ENCODE assay signal across 10 mouse cellular contexts in the genomic region with DNA sequence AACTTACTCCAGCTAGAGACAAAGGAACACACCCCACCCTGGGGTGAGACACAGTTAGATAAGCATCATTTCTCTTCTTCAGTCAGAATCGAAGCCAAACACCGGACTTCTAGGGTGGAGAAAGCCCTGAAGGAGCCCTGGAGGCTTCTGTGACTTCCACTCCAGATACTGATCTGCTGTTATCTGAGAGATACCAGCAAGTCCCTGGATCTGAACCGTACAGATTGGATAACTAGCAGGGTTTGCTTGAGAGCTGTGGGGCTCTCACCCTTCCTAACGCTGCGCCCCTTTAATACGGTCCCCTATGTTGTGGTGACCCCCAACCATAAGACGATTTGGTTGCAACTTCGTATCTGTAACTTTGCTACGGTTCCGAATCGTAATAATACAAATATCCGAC. TPM values are rescaled to one million over a fixed set of nuclear protein-coding genes. Genes with fewer than 3 reads are reported as not detected.
A peak's percentile ranks its signal among the peaks of the same experiment; 100 is the strongest.
DNase-seq lines count a peak whose midpoint lies in the region; ATAC-seq and TF ChIP-seq lines count a peak whose summit lies in the region.
"Had no signal": no experiment of that assay in that cellular context is flagged by ENCODE, and none has a peak within 500 bp of the region (broad histone marks: within the 10 kb centered on the region; RNA-seq: fewer than 3 reads in every experiment).

No protein-coding gene starts in this region.

- no peak for ATAC-seq in kidney, embryonic 14.5 days (ENCODE audit: low FRiP score, low TSS enrichment)
- ATAC-seq in CD4-positive, CD25-positive, alpha-beta regulatory T cell, adult 4 months = no peak

- H3K27me3 ChIP-seq in kidney, embryonic 14.5 days (ENCODE audit: control insufficient read depth, insufficient read depth, low read length) = no peaks in the 10 kb centered on the region
- H3K27me3 ChIP-seq in E14TG2a.4 (ENCODE audit: insufficient read depth, low read length) (no peaks in the 10 kb centered on the region), MEL (ENCODE audit: control insufficient read depth in 1 of 2, insufficient read depth in 2 of 2, low read length in 2 of 2) (no peaks in the 10 kb centered on the region)
- H3K27me3 ChIP-seq in liver, adult 2 months (ENCODE audit: control insufficient read depth, insufficient read depth, low read length) = no peaks in the 10 kb centered on the region
- H3K27me3 ChIP-seq: hindbrain, embryonic 13.5 days had no signal

- no peak overlapping the region; the same call in 1 of the 2 replicates for H3K9ac ChIP-seq in kidney, embryonic 14.5 days (ENCODE audit: low read depth, low read length)
- peak overlapping the region; percentile 94 for H3K9ac ChIP-seq in MEL (ENCODE audit: control insufficient read depth, low read depth, low read length, poor library complexity, severe bottlenecking)
- H3K9ac ChIP-seq in liver, adult 2 months (ENCODE audit: low read depth, low read length) = no peak overlapping the region

- no peak overlapping the region for H3K27ac ChIP-seq in kidney, embryonic 14.5 days (ENCODE audit: low read depth, low read length)
- peak overlapping the region; percentile 96 for H3K27ac ChIP-seq in MEL (ENCODE audit: control insufficient read depth, low read depth, low read length)
- peak overlapping the region; percentile 78; the same call in 1 of the 2 replicates for H3K27ac ChIP-seq in liver, adult 2 months (replicated peaks; ENCODE audit: insufficient read depth, low read depth, low read length)
- H3K27ac ChIP-seq: hindbrain, embryonic 13.5 days had no signal

- no peak for TF ChIP-seq POLR2A in MEL (IDR thresholded peaks at IDR 0.05; ENCODE audit: control insufficient read depth in 1 of 2, insufficient read depth in 1 of 2, low read depth in 1 of 2, low read length in 2 of 2, poor library complexity in 1 of 2)
- TF ChIP-seq POLR2A in liver, adult 2 months (IDR thresholded peaks at IDR 0.05; ENCODE audit: extremely low read depth, insufficient read depth, low read length) = no peak

- H3K9me3 ChIP-seq in kidney, embryonic 14.5 days (ENCODE audit: control insufficient read depth, low read length) = no peaks in the 10 kb centered on the region
- no peaks in the 10 kb centered on the region for H3K9me3 ChIP-seq in E14TG2a.4 (ENCODE audit: low read length)
- no peaks in the 10 kb centered on the region for H3K9me3 ChIP-seq in MEL (replicated peaks; ENCODE audit: insufficient read depth, low read length)
- H3K9me3 ChIP-seq: hindbrain, embryonic 13.5 days had no signal

- H3K4me1 ChIP-seq in kidney, embryonic 14.5 days (ENCODE audit: control insufficient read depth, insufficient read depth, low read length) = peaks cover 10% of the 10 kb centered on the region; the same call in 1 of the 2 replicates
- H3K4me1 ChIP-seq in E14TG2a.4 (replicated peaks; ENCODE audit: low read depth, low read length) (peaks cover 65% of the 10 kb centered on the region), MEL (ENCODE audit: control insufficient read depth in 1 of 2, insufficient read depth in 2 of 2, low read length in 2 of 2) (peaks cover 18 to 41% of the 10 kb centered on the region in 2 experiments)
- H3K4me1 ChIP-seq in liver, adult 2 months (ENCODE audit: control insufficient read depth, insufficient read depth, low read length) = peaks cover 37% of the 10 kb centered on the region

- peaks cover 33% of the 10 kb centered on the region for H3K79me2 ChIP-seq in MEL (ENCODE audit: control insufficient read depth, insufficient read depth, low read length, poor library complexity)
- peaks cover 8% of the 10 kb centered on the region; the same call in 1 of the 2 replicates for H3K79me2 ChIP-seq in liver, adult 2 months (ENCODE audit: control insufficient read depth, insufficient read depth, low read length)

- TF ChIP-seq CTCF in E14TG2a.4 (conservative IDR thresholded peaks at IDR 0.05; ENCODE audit: low read length) (no peak), MEL (IDR thresholded peaks at IDR 0.05 in 2 of 3, conservative IDR thresholded peaks at IDR 0.05 in 1 of 3; ENCODE audit: control insufficient read depth in 1 of 3, insufficient read depth in 1 of 3, low read depth in 2 of 3, low read length in 3 of 3, poor library complexity in 1 of 3, severe bottlenecking in 1 of 3) (no peak)
- TF ChIP-seq CTCF in liver, adult 2 months (IDR thresholded peaks at IDR 0.05; ENCODE audit: low read depth, low read length) = no peak

- 89% methylated on average over 12 of the region's 12 CpGs for WGBS in kidney, embryonic 14.5 days
- 80% methylated on average over 12 of the region's 12 CpGs for WGBS in liver, adult 2 months

- H3K4me2 ChIP-seq in kidney, embryonic 14.5 days (replicated peaks; ENCODE audit: low read depth, low read length) = no peak overlapping the region

- peak overlapping the region; percentile 2; the same call in 1 of the 2 replicates for H3K4me3 ChIP-seq in kidney, embryonic 14.5 days (ENCODE audit: low read length)
- 0 out of 2 replicates have a peak overlapping the region, but pooled peaks have one; percentile 10 for H3K4me3 ChIP-seq in E14TG2a.4 (replicated peaks; ENCODE audit: low read length)
- H3K4me3 ChIP-seq in MEL (ENCODE audit: control insufficient read depth in 1 of 2, insufficient read depth in 1 of 2, low read depth in 2 of 2, low read length in 2 of 2) = peak overlapping the region; percentile 72 to 98
- H3K4me3 ChIP-seq in liver, adult 2 months (ENCODE audit: insufficient read depth, low read depth, low read length) = no peak overlapping the region

- TF ChIP-seq EP300 in MEL (IDR thresholded peaks at IDR 0.05; ENCODE audit: low read depth in 1 of 2, low read length in 2 of 2) = peak; percentile 30 to 44; a peak in 3 of 4 replicates

- DNase-seq in kidney, postnatal 14 days = no peak
- DNase-seq in MEL (ENCODE audit: low read depth, low spot score) = peak; percentile 54
- no peak for DNase-seq in liver, adult 2 months (ENCODE audit: extremely low read depth, low read depth, low spot score)
- no peak for DNase-seq in cerebellum, adult 18-20 months
- DNase-seq: adrenal gland, postnatal 14 days; cerebellum, postnatal 14 days had no signal

- peaks cover 48% of the 10 kb centered on the region for H3K36me3 ChIP-seq in kidney, embryonic 14.5 days (ENCODE audit: control insufficient read depth, insufficient read depth, low read length)
- H3K36me3 ChIP-seq in E14TG2a.4 (ENCODE audit: insufficient read depth, low read length) = peaks cover 56% of the 10 kb centered on the region
- peaks cover 22 to 42% of the 10 kb centered on the region in 2 experiments for H3K36me3 ChIP-seq in MEL (ENCODE audit: control insufficient read depth in 1 of 2, insufficient read depth in 2 of 2, low read length in 2 of 2)
- peaks cover 16% of the 10 kb centered on the region for H3K36me3 ChIP-seq in liver, adult 2 months (ENCODE audit: control insufficient read depth, insufficient read depth, low read length)

- no peak for TF ChIP-seq RAD21 in MEL (IDR thresholded peaks at IDR 0.05; ENCODE audit: low read depth, low read length)

TF ChIP-seq in MEL, 35 proteins besides CTCF, POLR2A, EP300 and RAD21:
- TF ChIP-seq TCF12 (IDR thresholded peaks at IDR 0.05; ENCODE audit: low read depth, low read length) (peak; percentile 53; the same call in 1 of the 2 replicates), ETS1 (IDR thresholded peaks at IDR 0.05; ENCODE audit: low read depth, low read length) (no peak; the same call in 1 of the 2 replicates), GATA1 (IDR thresholded peaks at IDR 0.05; ENCODE audit: low read depth, low read length) (peak; percentile 77), KAT2A (conservative IDR thresholded peaks at IDR 0.05; ENCODE audit: low read depth, low read length) (0 out of 2 replicates have a peak, but pooled peaks have one; percentile 11), ZMIZ1 (IDR thresholded peaks at IDR 0.05; ENCODE audit: low read depth, low read length) (no peak), BHLHE40 (IDR thresholded peaks at IDR 0.05; ENCODE audit: borderline replicate concordance, low read depth, low read length) (0 out of 2 replicates have a peak, but pooled peaks have one; percentile 41)

RNA-seq across cellular contexts. Expression of a gene that starts 2.2 kb away (rescaled TPM):
- polyA plus RNA-seq in kidney, embryonic 14.5 days (2014; fragmentation: Nextera tagmentation; extraction: Ambion mirVana) = 60.9 and 85.5 TPM in 2 replicates
- total RNA-seq in MEL (2012; rRNA removed) = 80.4 and 109 TPM in 2 replicates
- polyA plus RNA-seq in MEL (2012; ENCODE audit: insufficient read depth in 1 of 2, insufficient read length in 2 of 2, low read depth in 1 of 2, low replicate concordance in 2 of 2, missing spikeins in 1 of 2) = 100 to 1,000 TPM in 1 of 2 experiments, not detected in 1; 175 TPM
- 13.6 and 20.2 TPM in 2 replicates for total RNA-seq in liver, adult 2 months (2014; rRNA removed)
- 36.9 and 48.5 TPM in 2 replicates for polyA plus RNA-seq in liver, adult 2 months (2012; rRNA removed)
- polyA plus RNA-seq in CD4-positive, CD25-positive, alpha-beta regulatory T cell, adult 4 months (2017; shearing (Covaris generic)) = 10 to 100 TPM; 40.1 to 55.1 TPM
